Mouse (Mus musculus) liver, adult 2 months (tissue): Measurements from ENCODE around the gene Hspa1b. TPM values are rescaled to one million over a fixed set of nuclear protein-coding genes. Genes with fewer than 3 reads are reported as not detected.

Source experiments
- DNase-seq: peaks from one replicate; pipeline ENCODE4 v3.0.0-alpha.2; 2011; ENCODE audit warnings: low read depth, low spot score; ENCODE audit errors: extremely low read depth
- H3K27ac ChIP-seq: fragments of 200-500 bp; replicated peaks from 2 replicates; pipeline ENCODE4 v1.5.1; 2012; ENCODE audit warnings: low read depth, mild to moderate bottlenecking, control low read depth, inconsistent platforms, low read length; ENCODE audit not compliant: insufficient read depth
- H3K27me3 ChIP-seq: fragments of 200-500 bp; 2 replicates; pipeline ENCODE4 v1.6.1; 2012; ENCODE audit warnings: mild to moderate bottlenecking, moderate library complexity, low read length, inconsistent platforms; ENCODE audit not compliant: control insufficient read depth, insufficient read depth
- H3K36me3 ChIP-seq: fragments of 200-500 bp; 2 replicates; pipeline ENCODE4 v1.6.1; 2012; ENCODE audit warnings: low read length, inconsistent platforms; ENCODE audit not compliant: control insufficient read depth, insufficient read depth
- H3K4me1 ChIP-seq: fragments of 200-500 bp; 2 replicates; pipeline ENCODE4 v1.6.1; 2011; ENCODE audit warnings: low read length; ENCODE audit not compliant: control insufficient read depth, insufficient read depth
- H3K4me3 ChIP-seq: fragments of 200-500 bp; 2 replicates; pipeline ENCODE4 v1.5.1; 2011; ENCODE audit warnings: low read depth, mild to moderate bottlenecking, control low read depth, low read length, moderate library complexity; ENCODE audit not compliant: insufficient read depth
- H3K79me2 ChIP-seq: fragments of 200-500 bp; 2 replicates; pipeline ENCODE4 v1.6.1; 2012; ENCODE audit warnings: inconsistent platforms, mild to moderate bottlenecking, low read length, moderate library complexity; ENCODE audit not compliant: control insufficient read depth, insufficient read depth
- H3K9ac ChIP-seq: fragments of 200-500 bp; 2 replicates; pipeline ENCODE4 v1.6.1; 2012; ENCODE audit warnings: low read depth, mild to moderate bottlenecking, control low read depth, inconsistent platforms, low read length
- CTCF ChIP-seq: fragments of 200-500 bp; IDR thresholded peaks from 2 replicates; pipeline ENCODE4 v1.5.1; 2011; ENCODE audit warnings: low read depth, low read length, control low read depth
- POLR2A ChIP-seq: fragments of 200-500 bp; IDR thresholded peaks from 2 replicates; pipeline ENCODE4 v1.6.1; 2011; ENCODE audit warnings: low read length, control low read depth; ENCODE audit not compliant: insufficient read depth; ENCODE audit errors: extremely low read depth
- WGBS: fragments of 180-500 bp; shearing (Covaris S2); methylation state at CpG from one replicate; pipeline ENCODE4 v1.1.7; 2018; 5-methylcytosine and 5-hydroxymethylcytosine counted together
- polyA plus RNA-seq: library from polyadenylated mRNA; depleted of rRNA; stranded (reverse); fragments of >200 nt; gene quantifications from 2 replicates; pipeline ENCODE4 v1.2.3, GENCODE M21; 2012
- total RNA-seq: library from RNA; depleted of rRNA; stranded (reverse); fragments of >200 nt; gene quantifications from 2 replicates; pipeline ENCODE4 v1.2.3, GENCODE M21; 2014

Gene Hspa1b
- total and polyA plus RNA-seq, 2 experiments, result 3.6 to 10.0 TPM

- 21% methylated on average over 8 of the region's 8 CpGs for WGBS
- Histone ChIP-seq H3K36me3 (peaks cover 7% of the 10 kb centered on the region; the same call in 1 of the 2 replicates), H3K27me3 (no peaks in the 10 kb centered on the region), H3K27ac (no peak overlapping the region), H3K79me2 (peaks cover 5% of the 10 kb centered on the region; the same call in 1 of the 2 replicates), H3K4me1 (peaks cover 9% of the 10 kb centered on the region), H3K4me3 (no peak overlapping the region), H3K9ac (no peak overlapping the region)
- DNase-seq, result peak; percentile 53
- TF ChIP-seq CTCF (peak; percentile 58; the same call in 1 of the 2 replicates), POLR2A (no peak)
Measured at GRCm38 (mm10) chr17:34947606-34948005, 11.4 kb downstream of the Hspa1b start.

GRCm38 (mm10) chr17:34946486-34947140, 12.4 kb downstream of the Hspa1b start:
- peaks cover 7% of the 10 kb centered on the region; the same call in 1 of the 2 replicates for H3K36me3 ChIP-seq
- H3K27ac ChIP-seq, result no peak overlapping the region
- no peaks in the 10 kb centered on the region for H3K27me3 ChIP-seq
- H3K4me3 ChIP-seq, result no peak overlapping the region
- whole genome bisulfite sequencing, result 28% methylated on average over 5 of the region's 5 CpGs
- DNase-seq, result peak; percentile 79
- no peak for TF ChIP-seq POLR2A
- TF ChIP-seq CTCF, result no peak
- H3K4me1 ChIP-seq, result peaks cover 9% of the 10 kb centered on the region
- H3K9ac ChIP-seq, result no peak overlapping the region
- no peaks in the 10 kb centered on the region for H3K79me2 ChIP-seq

GRCm38 (mm10) chr17:34944362-34944761, 14.7 kb downstream of the Hspa1b start:
- H3K79me2 ChIP-seq, result no peaks in the 10 kb centered on the region
- no peak overlapping the region for H3K9ac ChIP-seq
- 0 out of 2 replicates have a peak, but pooled peaks cover under 1% of the 10 kb centered on the region for H3K36me3 ChIP-seq
- peaks cover 3% of the 10 kb centered on the region; the same call in 1 of the 2 replicates for H3K4me1 ChIP-seq
- H3K27ac ChIP-seq, result no peak overlapping the region
- no peaks in the 10 kb centered on the region for H3K27me3 ChIP-seq
- TF ChIP-seq POLR2A (no peak), CTCF (no peak)
- DNase-seq, result no peak
- H3K4me3 ChIP-seq, result no peak overlapping the region

GRCm38 (mm10) chr17:34943128-34943815, 15.8 kb downstream of the Hspa1b start:
- H3K36me3 ChIP-seq, result no peaks in the 10 kb centered on the region
- H3K4me3 ChIP-seq, result no peak overlapping the region
- H3K9ac ChIP-seq, result no peak overlapping the region
- WGBS, result 73% methylated on average over 4 of the region's 4 CpGs
- no peak overlapping the region for H3K27ac ChIP-seq
- no peak for TF ChIP-seq POLR2A
- TF ChIP-seq CTCF, result no peak
- no peaks in the 10 kb centered on the region for H3K79me2 ChIP-seq
- peak; percentile 79 for DNase-seq
- peaks cover 3% of the 10 kb centered on the region; the same call in 1 of the 2 replicates for H3K4me1 ChIP-seq
- no peaks in the 10 kb centered on the region for H3K27me3 ChIP-seq

- TF ChIP-seq CTCF (no peak), POLR2A (no peak)
- Histone ChIP-seq H3K4me3 (peak overlapping the region; percentile 53), H3K79me2 (no peaks in the 10 kb centered on the region), H3K27me3 (no peaks in the 10 kb centered on the region), H3K4me1 (peaks cover 2% of the 10 kb centered on the region), H3K36me3 (no peaks in the 10 kb centered on the region), H3K9ac (peak overlapping the region; percentile 24; the same call in 1 of the 2 replicates), H3K27ac (no peak overlapping the region)
- DNase-seq, result no peak
- WGBS, result 57% methylated on average over 15 of the region's 15 CpGs
Measured at GRCm38 (mm10) chr17:34941344-34942041, 17.5 kb downstream of the Hspa1b start.
